Mouse (Mus musculus): ENCODE measurements around the gene Prmt3. TPM values are rescaled to one million over a fixed set of nuclear protein-coding genes. Genes with fewer than 3 reads are reported as not detected.

Gene Prmt3
- polyA plus RNA-seq, 1 experiment: 22.8 TPM

DNA sequence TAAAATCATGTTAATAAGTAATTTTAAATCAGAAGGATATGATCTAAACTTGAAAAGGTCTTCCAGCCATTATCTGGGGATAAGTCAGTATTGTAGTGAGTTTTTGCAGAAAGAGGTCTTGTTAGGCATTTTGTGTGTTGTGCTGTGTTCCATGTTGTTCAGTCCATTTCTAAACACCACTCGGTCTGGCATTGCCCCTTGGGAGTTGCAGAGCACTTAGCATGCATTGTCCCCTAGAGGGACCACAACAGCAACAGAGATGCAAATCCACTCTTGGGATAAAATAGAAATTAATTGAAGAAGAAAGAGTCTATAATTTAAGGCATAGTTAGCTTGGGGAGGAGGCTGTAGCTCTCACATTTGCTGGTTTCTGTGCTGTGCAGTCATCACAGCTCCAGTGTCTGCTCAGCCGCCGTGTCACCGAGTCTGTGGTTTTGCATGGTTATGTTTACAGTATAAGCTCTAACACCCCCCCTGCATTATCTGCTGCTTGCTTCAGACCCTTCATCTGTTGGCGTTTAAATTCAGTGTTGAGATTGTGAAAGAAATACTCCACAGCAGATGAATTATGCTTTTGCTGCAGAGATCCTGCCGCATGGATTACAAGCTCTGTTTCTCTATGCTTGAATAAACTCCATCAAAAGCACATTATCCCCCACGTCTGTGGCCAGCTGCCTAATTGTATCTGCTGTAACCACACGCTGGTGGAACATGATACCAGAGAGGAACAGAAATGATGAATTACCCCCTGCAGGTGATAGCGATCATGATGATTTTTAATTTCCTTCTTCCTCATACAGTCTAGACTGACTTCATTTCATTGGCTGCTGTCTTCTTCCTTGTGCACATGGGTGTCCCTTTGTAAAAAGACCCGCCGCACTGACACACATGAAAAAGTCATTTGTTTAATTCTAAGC is 64.5 kb downstream of the Prmt3 start:
- H3K9me3 ChIP-seq: no peaks in the 10 kb centered on the region
- H3K4me3 ChIP-seq (replicated peaks): peak overlapping the region; percentile 50
- H3K4me1 ChIP-seq: peaks cover 15% of the 10 kb centered on the region
- H3K27me3 ChIP-seq (replicated peaks): no peaks in the 10 kb centered on the region
- peaks cover 75% of the 10 kb centered on the region for H3K36me3 ChIP-seq (replicated peaks; ENCODE audit: low read length)
- TF ChIP-seq FLI1 (IDR thresholded peaks at IDR 0.05; ENCODE audit: low read length) (no peak), GATA1 (IDR thresholded peaks at IDR 0.05; ENCODE audit: borderline replicate concordance, low read length) (no peak)

GRCm38 (mm10) chr7:49843304-49843933 is 65.3 kb downstream of the Prmt3 start:
- Histone ChIP-seq H3K27me3 (replicated peaks) (no peaks in the 10 kb centered on the region), H3K9me3 (no peaks in the 10 kb centered on the region), H3K4me1 (peaks cover 15% of the 10 kb centered on the region), H3K4me3 (replicated peaks) (no peak overlapping the region), H3K36me3 (replicated peaks; ENCODE audit: low read length) (peaks cover 73% of the 10 kb centered on the region)
- TF ChIP-seq GATA1 (IDR thresholded peaks at IDR 0.05; ENCODE audit: borderline replicate concordance, low read length): no peak
- TF ChIP-seq FLI1 (IDR thresholded peaks at IDR 0.05; ENCODE audit: low read length): no peak

GRCm38 (mm10) chr7:49847939-49848338 is 69.8 kb downstream of the Prmt3 start:
- Histone ChIP-seq H3K36me3 (replicated peaks; ENCODE audit: low read length) (peaks cover 68% of the 10 kb centered on the region), H3K4me3 (replicated peaks) (no peak overlapping the region), H3K9me3 (no peaks in the 10 kb centered on the region), H3K27me3 (replicated peaks) (no peaks in the 10 kb centered on the region), H3K4me1 (peaks cover 7% of the 10 kb centered on the region)
- TF ChIP-seq FLI1 (IDR thresholded peaks at IDR 0.05; ENCODE audit: low read length): no peak
- TF ChIP-seq GATA1 (IDR thresholded peaks at IDR 0.05; ENCODE audit: borderline replicate concordance, low read length): no peak

- TF ChIP-seq FLI1 (IDR thresholded peaks at IDR 0.05; ENCODE audit: low read length) (no peak), GATA1 (IDR thresholded peaks at IDR 0.05; ENCODE audit: borderline replicate concordance, low read length) (no peak)
- peaks cover 77% of the 10 kb centered on the region for H3K36me3 ChIP-seq (replicated peaks; ENCODE audit: low read length)
- no peaks in the 10 kb centered on the region for H3K9me3 ChIP-seq
- H3K4me1 ChIP-seq: peaks cover 5% of the 10 kb centered on the region
- no peaks in the 10 kb centered on the region for H3K27me3 ChIP-seq (replicated peaks)
- no peak overlapping the region for H3K4me3 ChIP-seq (replicated peaks)
Observed at GRCm38 (mm10) chr7:49853342-49854181, 75.4 kb downstream of the Prmt3 start.

DNA sequence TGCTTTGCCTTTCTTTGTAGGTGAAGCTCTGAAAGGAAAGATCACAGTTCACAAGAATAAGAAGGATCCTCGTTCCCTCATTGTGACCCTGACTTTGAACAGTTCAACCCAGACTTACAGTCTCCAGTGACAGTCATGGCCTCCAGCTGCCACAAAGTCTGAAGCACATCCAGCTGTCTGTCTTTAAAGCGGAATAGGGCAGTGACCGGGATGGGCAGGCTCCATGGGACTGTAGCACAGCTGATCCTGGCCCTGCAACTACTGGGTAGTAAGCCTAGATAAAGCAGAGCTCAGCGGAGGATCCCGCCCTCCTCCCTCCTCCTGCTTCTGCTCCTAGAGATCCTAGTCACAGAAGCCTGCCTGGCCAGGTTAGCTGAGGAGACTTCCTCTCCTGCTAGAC is 79.2 kb downstream of the Prmt3 start:
- no peak overlapping the region for H3K4me3 ChIP-seq (replicated peaks)
- no peaks in the 10 kb centered on the region for H3K9me3 ChIP-seq
- H3K36me3 ChIP-seq (replicated peaks; ENCODE audit: low read length): peaks cover 80% of the 10 kb centered on the region
- TF ChIP-seq FLI1 (IDR thresholded peaks at IDR 0.05; ENCODE audit: low read length): no peak
- TF ChIP-seq GATA1 (IDR thresholded peaks at IDR 0.05; ENCODE audit: borderline replicate concordance, low read length): no peak
- peaks cover 5% of the 10 kb centered on the region for H3K4me1 ChIP-seq
- H3K27me3 ChIP-seq (replicated peaks): no peaks in the 10 kb centered on the region

DNA sequence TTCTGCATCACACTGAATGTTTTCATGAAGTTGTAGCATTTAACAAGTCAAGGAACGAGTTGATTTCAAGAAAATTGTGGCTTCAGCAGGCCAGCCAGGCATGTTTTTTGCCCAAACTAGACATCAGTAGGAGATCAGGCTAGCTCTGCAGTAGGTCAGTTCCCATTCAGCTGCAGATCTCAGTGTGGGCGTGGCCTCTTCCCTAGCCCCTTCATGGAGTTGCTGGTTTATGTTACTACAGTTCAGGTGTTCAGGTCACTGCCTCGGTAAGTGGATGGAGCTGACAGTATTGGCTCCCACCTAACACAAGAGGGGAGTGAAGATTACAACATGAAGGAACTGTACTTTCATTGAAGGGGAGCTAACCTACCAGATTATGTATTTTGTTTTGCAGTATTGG is 80.1 kb downstream of the Prmt3 start:
- Histone ChIP-seq H3K9me3 (no peaks in the 10 kb centered on the region), H3K4me1 (peaks cover 3% of the 10 kb centered on the region), H3K27me3 (replicated peaks) (no peaks in the 10 kb centered on the region), H3K4me3 (replicated peaks) (no peak overlapping the region), H3K36me3 (replicated peaks; ENCODE audit: low read length) (peaks cover 82% of the 10 kb centered on the region)
- TF ChIP-seq GATA1 (IDR thresholded peaks at IDR 0.05; ENCODE audit: borderline replicate concordance, low read length) (no peak), FLI1 (IDR thresholded peaks at IDR 0.05; ENCODE audit: low read length) (no peak)

- no peaks in the 10 kb centered on the region for H3K27me3 ChIP-seq (replicated peaks)
- no peak overlapping the region for H3K4me3 ChIP-seq (replicated peaks)
- no peaks in the 10 kb centered on the region for H3K4me1 ChIP-seq
- TF ChIP-seq GATA1 (IDR thresholded peaks at IDR 0.05; ENCODE audit: borderline replicate concordance, low read length) (no peak), FLI1 (IDR thresholded peaks at IDR 0.05; ENCODE audit: low read length) (no peak)
- peaks cover 68% of the 10 kb centered on the region for H3K36me3 ChIP-seq (replicated peaks; ENCODE audit: low read length)
- no peaks in the 10 kb centered on the region for H3K9me3 ChIP-seq
Observed at GRCm38 (mm10) chr7:49859820-49860219, 81.7 kb downstream of the Prmt3 start.

- no peak overlapping the region for H3K4me3 ChIP-seq (replicated peaks)
- peaks cover 57% of the 10 kb centered on the region for H3K36me3 ChIP-seq (replicated peaks; ENCODE audit: low read length)
- TF ChIP-seq FLI1 (IDR thresholded peaks at IDR 0.05; ENCODE audit: low read length): no peak
- no peak for TF ChIP-seq GATA1 (IDR thresholded peaks at IDR 0.05; ENCODE audit: borderline replicate concordance, low read length)
- H3K4me1 ChIP-seq: no peaks in the 10 kb centered on the region
- no peaks in the 10 kb centered on the region for H3K27me3 ChIP-seq (replicated peaks)
- no peaks in the 10 kb centered on the region for H3K9me3 ChIP-seq
Observed at GRCm38 (mm10) chr7:49861196-49861595, 83.0 kb downstream of the Prmt3 start.

GRCm38 (mm10) chr7:49863753-49864152 is 85.6 kb downstream of the Prmt3 start:
- Histone ChIP-seq H3K27me3 (replicated peaks) (peaks cover 2% of the 10 kb centered on the region), H3K4me3 (replicated peaks) (no peak overlapping the region), H3K4me1 (no peaks in the 10 kb centered on the region), H3K9me3 (no peaks in the 10 kb centered on the region), H3K36me3 (replicated peaks; ENCODE audit: low read length) (peaks cover 32% of the 10 kb centered on the region)
- TF ChIP-seq FLI1 (IDR thresholded peaks at IDR 0.05; ENCODE audit: low read length) (no peak), GATA1 (IDR thresholded peaks at IDR 0.05; ENCODE audit: borderline replicate concordance, low read length) (no peak; the same call in 2 of the 3 replicates)
